In the genomic region with DNA sequence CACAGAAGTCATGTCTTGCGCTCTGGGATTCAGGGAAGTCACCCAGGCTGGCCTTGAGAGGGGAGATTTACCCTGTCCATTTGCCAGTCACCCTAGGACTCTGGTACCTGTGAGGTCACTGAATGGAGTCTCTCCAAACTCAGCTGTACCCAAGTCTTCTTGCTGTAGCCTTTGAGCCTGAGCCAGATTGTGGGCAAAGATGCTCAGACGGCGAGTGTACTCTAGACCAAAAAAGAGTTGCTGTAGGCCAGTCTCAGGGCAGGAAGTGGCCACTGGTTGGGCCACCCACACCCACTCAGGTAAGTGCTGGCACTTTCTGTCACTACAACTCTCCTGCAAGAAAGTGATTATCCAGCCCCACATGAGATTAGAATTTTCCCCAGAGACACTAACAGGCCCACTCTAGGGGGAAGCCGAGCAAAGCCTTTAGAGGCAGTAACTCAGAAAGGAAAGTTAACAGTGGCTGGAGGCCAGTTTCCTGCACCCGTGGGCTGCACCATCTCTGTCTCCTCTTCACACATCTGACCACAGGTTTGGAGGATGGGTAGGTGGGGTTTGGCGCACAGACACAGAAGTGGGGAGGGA, we compare ENCODE assay signal across 31 mouse cellular contexts. TPM values are rescaled to one million over a fixed set of nuclear protein-coding genes. Genes with fewer than 3 reads are reported as not detected.
DNase-seq lines count a peak whose midpoint lies in the region; ATAC-seq and TF ChIP-seq lines count a peak whose summit lies in the region.
"Had no signal": no experiment of that assay in that cellular context is flagged by ENCODE, and none has a peak within 500 bp of the region (broad histone marks: within the 10 kb centered on the region; RNA-seq: fewer than 3 reads in every experiment).

No protein-coding gene starts in this region.

- no peak for TF ChIP-seq CTCF in thymus, adult 2 months (IDR thresholded peaks at IDR 0.05; ENCODE audit: borderline replicate concordance, control insufficient read depth, extremely low read depth, insufficient read depth, low read length, poor library complexity)

- H3K27me3 ChIP-seq in kidney, embryonic 16.5 days (ENCODE audit: insufficient read depth, low read length), result no peaks in the 10 kb centered on the region
- H3K27me3 ChIP-seq in thymus, adult 2 months (ENCODE audit: control insufficient read depth, insufficient read depth, low read length), result no peaks in the 10 kb centered on the region
- no peaks in the 10 kb centered on the region for H3K27me3 ChIP-seq in heart, embryonic 11.5 days (ENCODE audit: control insufficient read depth, insufficient read depth, low read length)
- H3K27me3 ChIP-seq: embryonic facial prominence, embryonic 13.5 days; heart, embryonic 13.5 days had no signal

- H3K4me3 ChIP-seq in kidney, embryonic 16.5 days (ENCODE audit: low read length), result no peak overlapping the region
- no peak overlapping the region for H3K4me3 ChIP-seq in thymus, adult 2 months (ENCODE audit: control insufficient read depth, insufficient read depth, low read length)
- no peak overlapping the region for H3K4me3 ChIP-seq in heart, embryonic 11.5 days (ENCODE audit: low read depth, low read length)
- H3K4me3 ChIP-seq: embryonic facial prominence, embryonic 13.5 days; erythroblast, embryonic 14.5 days; forebrain, embryonic 10.5 days; heart, embryonic 13.5 days had no signal

- H3K9ac ChIP-seq in kidney, embryonic 16.5 days (replicated peaks; ENCODE audit: low read length), result 0 out of 2 replicates have a peak overlapping the region, but pooled peaks have one; percentile 10
- H3K9ac ChIP-seq in heart, embryonic 11.5 days (ENCODE audit: low read depth, low read length), result no peak overlapping the region
- H3K9ac ChIP-seq: heart, embryonic 13.5 days; hindbrain, embryonic 14.5 days had no signal

- H3K4me2 ChIP-seq in kidney, embryonic 16.5 days (replicated peaks; ENCODE audit: low read depth, low read length), result no peak overlapping the region
- no peak overlapping the region for H3K4me2 ChIP-seq in heart, embryonic 11.5 days
- H3K4me2 ChIP-seq: embryonic facial prominence, embryonic 13.5 days; heart, embryonic 13.5 days; hindbrain, embryonic 14.5 days had no signal

- H3K9me3 ChIP-seq in kidney, embryonic 16.5 days (ENCODE audit: low read length), result no peaks in the 10 kb centered on the region
- no peaks in the 10 kb centered on the region for H3K9me3 ChIP-seq in heart, embryonic 11.5 days (replicated peaks; ENCODE audit: control insufficient read depth, low read length)
- H3K9me3 ChIP-seq: embryonic facial prominence, embryonic 10.5 days; embryonic facial prominence, embryonic 13.5 days; forebrain, embryonic 10.5 days; heart, embryonic 13.5 days had no signal

- ATAC-seq in kidney, embryonic 16.5 days (ENCODE audit: low FRiP score, low TSS enrichment), result no peak
- ATAC-seq in megakaryocyte, adult 5-6 weeks (ENCODE audit: poor library complexity, severe bottlenecking), result peak; percentile 43; the same call in 1 of the 2 replicates
- no peak for ATAC-seq in heart, embryonic 11.5 days (replicated peaks; ENCODE audit: insufficient number of reproducible peaks, low FRiP score, low TSS enrichment)
- ATAC-seq: activated CD4-positive, CD25-positive, alpha-beta regulatory T cell, adult 4 months; CD4-positive, CD25-positive, alpha-beta regulatory T cell, adult 4 months; forebrain, embryonic 14.5 days; hindbrain, postnatal 0 days had no signal

- WGBS in kidney, embryonic 16.5 days, result 93% methylated on average over 6 of the region's 6 CpGs
- WGBS in thymus, adult 2 months, result 51% methylated on average over 6 of the region's 6 CpGs
- 89% methylated on average over 6 of the region's 6 CpGs for WGBS in heart, embryonic 11.5 days (ENCODE audit: insufficient replicate concordance)

- no peak for TF ChIP-seq POLR2A in thymus, adult 2 months (IDR thresholded peaks at IDR 0.05; ENCODE audit: control insufficient read depth, extremely low read depth, insufficient read depth, low read length, poor library complexity)

- H3K27ac ChIP-seq in kidney, embryonic 16.5 days (ENCODE audit: low read length), result no peak overlapping the region
- peak overlapping the region; percentile 23; the same call in 1 of the 2 replicates for H3K27ac ChIP-seq in thymus, adult 2 months (ENCODE audit: control insufficient read depth, insufficient read depth, low read length)
- no peak overlapping the region for H3K27ac ChIP-seq in heart, embryonic 11.5 days (ENCODE audit: low read depth, low read length)
- H3K27ac ChIP-seq: embryonic facial prominence, embryonic 10.5 days; embryonic facial prominence, embryonic 13.5 days; forebrain, embryonic 10.5 days; heart, embryonic 13.5 days; hindbrain, embryonic 14.5 days; hindbrain, postnatal 0 days had no signal

- H3K4me1 ChIP-seq in kidney, embryonic 16.5 days (ENCODE audit: insufficient read depth, low read length), result peaks cover 9% of the 10 kb centered on the region; the same call in 1 of the 2 replicates
- peaks cover 15% of the 10 kb centered on the region for H3K4me1 ChIP-seq in thymus, adult 2 months (replicated peaks; ENCODE audit: control insufficient read depth, insufficient read depth, low read length)
- peaks cover 18% of the 10 kb centered on the region for H3K4me1 ChIP-seq in heart, embryonic 11.5 days (ENCODE audit: control insufficient read depth, insufficient read depth, low read length)

- DNase-seq in kidney, adult 9 months, result no peak
- DNase-seq in thymus, adult 2 months, result no peak
- no peak for DNase-seq in thymus, postnatal 36 days
- DNase-seq in testis, postnatal 10 days (ENCODE audit: low spot score), result no peak
- DNase-seq: adrenal gland, adult 8-10 months; adrenal gland, postnatal 25 days; cerebellum, adult 11-12 months; cerebellum, adult 8-10 months; cerebellum, postnatal 10 days; cerebellum, postnatal 36 days; embryo, embryonic 11 days; gastrocnemius, postnatal 25 days; heart, adult 18-20 months; heart, postnatal 14 days; heart, postnatal 4 days had no signal

- H3K36me3 ChIP-seq in kidney, embryonic 16.5 days (ENCODE audit: insufficient read depth, low read length), result peaks cover 50% of the 10 kb centered on the region
- H3K36me3 ChIP-seq in thymus, adult 2 months (ENCODE audit: control insufficient read depth, insufficient read depth, low read length), result peaks cover 5% of the 10 kb centered on the region
- peaks cover 18% of the 10 kb centered on the region for H3K36me3 ChIP-seq in heart, embryonic 11.5 days (ENCODE audit: control insufficient read depth, insufficient read depth, low read length)

RNA-seq across cellular contexts. Expression of a gene that starts 1.3 kb away (rescaled TPM):
- 1.9 and 2.1 TPM in 2 replicates for polyA plus RNA-seq in kidney, embryonic 16.5 days (2015; fragmentation: Nextera tagmentation; extraction: Ambion mirVana)
- polyA plus RNA-seq in thymus, adult 2 months (2012; rRNA removed), result 49.1 and 54.3 TPM in 2 replicates
- 5.7 and 12.6 TPM in 2 replicates for total RNA-seq in megakaryocyte, adult 5-6 weeks (2015)
- total RNA-seq in megakaryocyte, adult 5-6 weeks (2017), result 5.9 and 9.1 TPM in 2 replicates
- 0.84 and 0.86 TPM in 2 replicates for polyA plus RNA-seq in heart, embryonic 11.5 days (2014; fragmentation: Nextera tagmentation; extraction: Ambion mirVana)
- total RNA-seq: adrenal gland, postnatal 25 days; gastrocnemius, adult 8-10 months; gastrocnemius, postnatal 25 days had no signal
- polyA plus RNA-seq: erythroblast, embryonic 14.5 days had no signal

RNA-seq across cellular contexts. Expression of a gene that starts 6.6 kb away (rescaled TPM):
- 129 and 138 TPM in 2 replicates for polyA plus RNA-seq in kidney, embryonic 16.5 days (2015; fragmentation: Nextera tagmentation; extraction: Ambion mirVana)
- 142 and 157 TPM in 2 replicates for polyA plus RNA-seq in thymus, adult 2 months (2012; rRNA removed)
- total RNA-seq in megakaryocyte, adult 5-6 weeks (2015), result 55.8 and 64.9 TPM in 2 replicates
- total RNA-seq in megakaryocyte, adult 5-6 weeks (2017), result 93.9 and 115 TPM in 2 replicates
- 73.6 and 79.8 TPM in 2 replicates for polyA plus RNA-seq in heart, embryonic 11.5 days (2014; fragmentation: Nextera tagmentation; extraction: Ambion mirVana)

RNA-seq across cellular contexts. Expression of a gene that starts 6.7 kb away (rescaled TPM):
- polyA plus RNA-seq in kidney, embryonic 16.5 days (2015; fragmentation: Nextera tagmentation; extraction: Ambion mirVana), result 197 and 208 TPM in 2 replicates
- polyA plus RNA-seq in thymus, adult 2 months (2012; rRNA removed), result 17.3 and 21.6 TPM in 2 replicates
- total RNA-seq in megakaryocyte, adult 5-6 weeks (2015), result 0.42 and 1.2 TPM in 2 replicates
- 1.2 TPM in 1 of 2 replicates, not detected in the other for total RNA-seq in megakaryocyte, adult 5-6 weeks (2017)
- polyA plus RNA-seq in heart, embryonic 11.5 days (2014; fragmentation: Nextera tagmentation; extraction: Ambion mirVana), result 72.2 and 72.5 TPM in 2 replicates

RNA-seq across cellular contexts. Expression of a gene that starts 9.3 kb away (rescaled TPM):
- 7.8 and 8.6 TPM in 2 replicates for polyA plus RNA-seq in kidney, embryonic 16.5 days (2015; fragmentation: Nextera tagmentation; extraction: Ambion mirVana)
- 8.1 and 8.2 TPM in 2 replicates for polyA plus RNA-seq in thymus, adult 2 months (2012; rRNA removed)
- total RNA-seq in megakaryocyte, adult 5-6 weeks (2015), result 0.80 and 1.1 TPM in 2 replicates
- 1.7 TPM in 2 replicates for total RNA-seq in megakaryocyte, adult 5-6 weeks (2017)
- 8.1 and 10.0 TPM in 2 replicates for polyA plus RNA-seq in heart, embryonic 11.5 days (2014; fragmentation: Nextera tagmentation; extraction: Ambion mirVana)

RNA-seq across cellular contexts. Expression of a gene that starts 19.7 kb away (rescaled TPM):
- polyA plus RNA-seq in kidney, embryonic 16.5 days (2015; fragmentation: Nextera tagmentation; extraction: Ambion mirVana), result 0.54 TPM in 1 of 2 replicates, not detected in the other
- 0.16 TPM in 1 of 2 replicates, not detected in the other for polyA plus RNA-seq in thymus, adult 2 months (2012; rRNA removed)
- 0.48 and 1.2 TPM in 2 replicates for total RNA-seq in megakaryocyte, adult 5-6 weeks (2015)
- 0.69 and 0.95 TPM in 2 replicates for total RNA-seq in megakaryocyte, adult 5-6 weeks (2017)
- polyA plus RNA-seq in heart, embryonic 11.5 days (2014; fragmentation: Nextera tagmentation; extraction: Ambion mirVana), result not detected in 2 replicates
- total RNA-seq: adrenal gland, postnatal 25 days; gastrocnemius, adult 8-10 months; gastrocnemius, postnatal 25 days; heart, adult 18-20 months; heart, postnatal 14 days; heart, postnatal 4 days; hindbrain, postnatal 0 days had no signal
- polyA plus RNA-seq: activated CD4-positive, CD25-positive, alpha-beta regulatory T cell, adult 4 months; brain, embryonic 14.5 days; CD4-positive, CD25-positive, alpha-beta regulatory T cell, adult 4 months; embryonic facial prominence, embryonic 10.5 days; embryonic facial prominence, embryonic 13.5 days; forebrain, embryonic 10.5 days; forebrain, embryonic 14.5 days; heart, embryonic 13.5 days; hindbrain, embryonic 11.5 days; hindbrain, embryonic 14.5 days; hindbrain, postnatal 0 days had no signal

Comparison
In these comparisons a context has a peak if more than half of its experiments do, and no peak if none do; other contexts are left out.
1. RNA of a gene that starts 1.3 kb away (polyA plus RNA-seq): 49.1 to 54.3 TPM in thymus, adult 2 months; 1.9 to 2.1 TPM in kidney, embryonic 16.5 days and 0.84 to 0.86 TPM in heart, embryonic 11.5 days; every median in the first group is over 10 times any median in the second.